Mouse (Mus musculus) gastrocnemius, postnatal 10 days (tissue): ENCODE results near the gene Atn1. TPM values are rescaled to one million over a fixed set of nuclear protein-coding genes. Genes with fewer than 3 reads are reported as not detected.
"Not testable (repeated sequence)": the region's sequence is repeated elsewhere in the genome, so short reads cannot be mapped to it uniquely, and the experiment has no call there.

Experiments used
- DNase-seq: peaks from one replicate; pipeline ENCODE4 v3.0.0; 2021; ENCODE audit warnings: mixed read lengths
- long read RNA-seq, 2 experiments: library from polyadenylated mRNA; stranded (forward); transcript quantifications; one replicate each; pipeline ENCODE4 v2.0.0; 2021
- total RNA-seq, 2 experiments: library from RNA; stranded (reverse); gene quantifications; 2 replicates each; pipeline ENCODE4 v1.2.3; 2021

The Atn1 gene
- total RNA-seq = 10 to 100 TPM; 37.6 to 46.7 TPM
- long read RNA-seq, experiment 1, partial matches to known transcripts = 2 of 2 reads
- long read RNA-seq, experiment 1, other reads (novel, unspliced or antisense) = 0 of 2 reads
- long read RNA-seq, experiment 2, partial matches to known transcripts = 4 of 4 reads
- long read RNA-seq, experiment 2, other reads (novel, unspliced or antisense) = 0 of 4 reads

- DNase-seq = peak; percentile 71
These were observed at the start of gene Atn1, which contains the start of gene Gm45234 for GRCm38 (mm10) chr6:124755831-124756595. Atn1 (minus strand) TSS chr6:124756524. Gm45234 (minus strand) TSS chr6:124756021.

GRCm38 (mm10) chr6:124805341-124806321 is 49.3 kb upstream of the Atn1 start:
- DNase-seq = peak; percentile 96

GRCm38 (mm10) chr6:124804341-124804740 is 48.0 kb upstream of the Atn1 start:
- no peak for DNase-seq

GRCm38 (mm10) chr6:124803691-124804090 is 47.4 kb upstream of the Atn1 start:
- DNase-seq = not testable (repeated sequence)

- no peak for DNase-seq
These were observed 46.7 kb upstream of the Atn1 start for GRCm38 (mm10) chr6:124803061-124803460.

- DNase-seq = not testable (repeated sequence)
These were observed 46.1 kb upstream of the Atn1 start for GRCm38 (mm10) chr6:124802400-124802799.

- no peak for DNase-seq
These were observed 39.9 kb upstream of the Atn1 start for GRCm38 (mm10) chr6:124796200-124796599.

GRCm38 (mm10) chr6:124795781-124796180 is 39.5 kb upstream of the Atn1 start:
- no peak for DNase-seq

GRCm38 (mm10) chr6:124791911-124792310 is 35.6 kb upstream of the Atn1 start:
- no peak for DNase-seq

GRCm38 (mm10) chr6:124790121-124790520 is 33.8 kb upstream of the Atn1 start:
- DNase-seq = no peak

GRCm38 (mm10) chr6:124789519-124789918 is 33.2 kb upstream of the Atn1 start:
- DNase-seq = no peak

- no peak for DNase-seq
These were observed 31.4 kb upstream of the Atn1 start for GRCm38 (mm10) chr6:124787722-124788121.

- no peak for DNase-seq
These were observed 30.6 kb upstream of the Atn1 start for GRCm38 (mm10) chr6:124786756-124787420.

- DNase-seq = peak; percentile 18
These were observed 26.1 kb upstream of the Atn1 start for GRCm38 (mm10) chr6:124782436-124782835.

GRCm38 (mm10) chr6:124780917-124781316 is 24.6 kb upstream of the Atn1 start:
- DNase-seq = no peak

- no peak for DNase-seq
These were observed 23.7 kb upstream of the Atn1 start for GRCm38 (mm10) chr6:124779984-124780416.

GRCm38 (mm10) chr6:124779222-124779983 is 23.1 kb upstream of the Atn1 start, which contains the start of gene Lrrc23:
Lrrc23 (minus strand) TSS chr6:124779727.
- peak; percentile 11 for DNase-seq

GRCm38 (mm10) chr6:124770511-124770910 is 14.2 kb upstream of the Atn1 start:
- no peak for DNase-seq

GRCm38 (mm10) chr6:124770013-124770412 is 13.7 kb upstream of the Atn1 start:
- no peak for DNase-seq

GRCm38 (mm10) chr6:124769101-124769765 is 12.9 kb upstream of the Atn1 start, which contains the start of gene Eno2:
Eno2 (minus strand) TSS chr6:124769673.
- DNase-seq = peak; percentile 57
